Mouse (Mus musculus) hindlimb bud, embryonic 11.5 days (tissue): ENCODE measurements at regions not wholly inside any gene's neighbourhood (a gene's known extent, or its start where the extent isn't known, plus 50 kb on each side); places are given as distances from the start of the nearest gene placed in this dataset.

Experiments used
- DNase-seq: peaks from one replicate; pipeline ENCODE4 v3.0.0-alpha.2; 2012; ENCODE audit warnings: low read depth, low spot score; ENCODE audit errors: extremely low spot score

GRCm38 (mm10) chr15:51254143-51254542 is 2630.6 kb upstream of the Gm7489 start:
- DNase-seq, result no peak

DNA sequence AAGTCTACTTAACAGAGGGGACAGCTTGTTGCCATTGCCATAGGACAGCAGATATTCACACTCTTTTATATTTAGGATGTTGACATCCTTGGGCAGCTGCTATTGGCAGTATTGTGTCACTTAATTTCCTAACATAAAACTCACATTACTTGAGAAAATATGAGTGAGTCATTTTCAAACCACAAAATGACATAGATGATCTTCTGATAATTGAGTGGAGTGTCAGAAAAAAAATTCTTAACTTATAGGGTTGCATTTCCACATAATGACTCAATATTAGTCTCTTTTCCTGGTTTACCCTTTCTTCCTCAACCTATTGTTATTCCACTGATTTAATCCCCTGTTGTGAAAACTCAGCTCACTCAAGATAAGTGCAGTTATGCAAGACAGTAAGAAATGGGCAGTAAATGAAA is 2629.5 kb upstream of the Gm7489 start:
- no peak for DNase-seq

- DNase-seq, result no peak
These were observed 2628.0 kb upstream of the Gm7489 start for GRCm38 (mm10) chr15:51256681-51257080.

DNA sequence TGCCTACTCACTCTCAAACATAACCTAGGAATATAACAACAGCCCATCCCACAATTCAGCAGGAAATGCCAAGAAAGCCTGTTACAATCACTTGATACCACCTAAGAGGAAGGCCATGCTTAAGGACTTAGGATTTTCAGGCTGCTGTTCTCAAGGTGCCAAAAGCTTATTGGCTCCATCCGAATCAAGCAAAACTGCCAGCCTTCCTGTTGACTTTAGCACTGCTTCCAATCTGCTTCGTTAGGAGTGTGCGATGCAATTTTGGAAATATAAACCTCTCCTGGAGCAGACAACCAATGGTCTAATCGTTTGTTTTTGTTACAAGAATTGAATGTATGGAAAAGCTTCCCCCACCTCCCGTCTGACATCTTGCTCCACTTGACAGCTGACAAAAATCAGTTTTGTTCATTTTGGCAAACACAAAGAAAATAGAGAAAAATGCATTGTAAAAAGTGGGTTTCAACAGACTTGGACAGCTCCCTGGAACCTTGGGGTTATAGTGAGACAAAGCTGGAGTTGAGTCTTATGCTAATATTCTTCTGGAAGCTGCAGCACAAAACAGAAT is 2620.0 kb upstream of the Gm7489 start:
- no peak for DNase-seq

DNA sequence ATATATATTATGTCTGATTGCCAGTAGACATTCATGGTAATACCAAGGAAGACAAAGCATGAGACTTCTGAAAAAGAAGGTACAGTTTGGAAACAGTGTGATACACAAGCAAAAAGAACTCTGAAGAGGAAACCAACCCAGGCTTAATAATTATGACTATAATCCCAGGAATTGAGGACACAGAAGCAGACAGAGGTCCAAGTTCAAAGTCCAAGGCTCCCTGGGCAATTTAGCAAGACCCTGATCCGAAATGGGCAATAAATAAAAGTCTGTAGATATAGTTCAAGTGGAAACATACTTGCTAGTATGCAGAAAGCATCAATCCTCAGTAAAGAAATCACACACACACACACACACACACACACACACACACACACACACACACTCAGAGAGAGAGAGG is 2618.7 kb upstream of the Gm7489 start:
- no peak for DNase-seq

DNA sequence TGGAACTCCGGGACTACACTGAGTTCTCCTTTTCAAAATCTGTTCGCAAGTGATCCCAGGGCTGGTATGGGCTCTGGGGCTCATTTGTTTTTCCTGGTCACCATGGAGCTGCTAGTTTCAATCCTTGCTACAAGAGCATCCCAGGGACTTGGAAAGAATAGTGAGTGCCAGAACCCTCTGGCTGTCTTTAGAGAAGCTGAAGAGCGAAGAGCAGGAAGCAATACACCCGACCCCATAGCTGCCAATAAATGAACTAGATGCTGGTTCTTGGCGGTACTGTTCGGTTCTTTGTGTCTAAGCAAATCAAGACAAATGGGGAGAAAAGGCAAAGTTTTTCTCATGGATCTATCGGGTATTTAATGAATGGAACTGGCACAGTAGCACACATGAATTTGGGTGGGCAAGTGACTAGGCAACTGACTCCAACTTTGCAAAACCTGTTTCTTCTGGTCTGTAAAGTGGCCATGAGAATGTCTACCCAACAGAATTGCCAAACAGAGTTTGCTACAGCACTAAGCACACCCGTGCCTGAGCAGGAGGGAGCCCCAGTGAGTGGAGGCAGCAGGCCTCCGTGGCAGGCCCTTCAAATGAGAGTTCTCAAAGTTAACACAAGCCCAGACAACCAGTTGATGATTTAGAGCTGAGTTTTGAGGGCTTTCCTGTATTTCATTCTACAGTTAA is 2612.9 kb upstream of the Gm7489 start:
- no peak for DNase-seq

DNA sequence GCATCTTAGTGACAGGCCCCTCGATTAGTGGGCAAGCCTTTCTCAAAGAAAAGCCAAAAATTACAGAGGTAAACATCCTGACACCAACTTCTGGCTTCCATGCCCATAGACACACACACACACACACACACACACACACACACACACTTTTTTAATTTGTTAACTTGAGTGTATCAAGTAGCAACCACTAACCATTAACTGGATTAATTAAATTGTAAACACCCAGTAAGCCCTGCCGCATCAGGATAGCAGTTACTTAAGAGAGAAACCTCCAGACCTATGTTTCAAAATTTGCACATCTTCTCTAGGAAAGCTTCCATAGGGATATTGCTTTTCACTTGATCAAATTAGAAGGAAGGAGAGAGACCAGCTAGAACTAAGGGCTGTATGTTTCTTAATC is 2599.4 kb upstream of the Gm7489 start:
- DNase-seq, result no peak

DNA sequence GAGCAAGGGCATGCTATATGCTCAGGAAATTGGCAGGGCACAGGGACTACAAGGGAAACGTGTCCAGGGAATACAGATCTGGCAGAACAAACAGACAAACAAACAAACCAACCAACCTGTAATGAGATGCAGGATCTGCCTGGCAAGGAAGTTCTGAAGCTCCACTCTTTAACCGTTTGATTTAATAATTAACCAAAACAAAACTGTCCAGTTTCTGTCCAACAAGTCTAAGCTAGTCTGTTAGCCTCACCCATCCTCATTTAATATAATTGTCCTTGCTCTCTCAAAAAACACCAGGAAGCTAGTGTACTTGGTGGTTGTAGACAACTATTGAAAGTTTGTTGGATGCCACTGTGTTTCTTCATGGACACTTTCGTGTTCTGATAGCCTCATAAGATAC is 2598.4 kb upstream of the Gm7489 start:
- no peak for DNase-seq

DNA sequence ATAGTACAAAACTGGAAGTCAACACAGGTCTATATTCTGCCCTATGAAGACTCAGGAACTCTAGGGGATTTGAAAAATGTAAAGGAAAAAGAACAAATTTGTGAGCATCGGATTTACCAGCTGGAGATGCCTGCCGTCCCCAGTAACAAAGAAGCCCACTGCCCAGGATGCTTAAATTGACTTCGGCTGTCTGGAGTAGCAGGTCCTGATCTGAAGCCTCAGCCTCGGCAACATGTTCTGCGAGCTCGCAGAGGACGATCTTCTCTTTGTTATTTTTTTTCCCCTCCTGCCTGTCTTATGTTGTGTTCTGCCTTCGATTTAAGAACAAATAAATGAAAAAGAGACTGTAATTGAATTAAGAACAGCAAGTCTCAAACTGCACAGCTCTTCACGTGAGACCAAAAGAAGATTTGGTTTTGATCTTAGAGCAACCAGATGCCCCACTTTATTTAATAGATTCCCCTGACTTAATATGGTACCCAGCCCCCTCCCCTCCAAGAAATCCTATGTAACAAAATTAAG is 2595.7 kb upstream of the Gm7489 start:
- no peak for DNase-seq

- no peak for DNase-seq
These were observed 2594.8 kb upstream of the Gm7489 start for GRCm38 (mm10) chr15:51289916-51290315.

DNA sequence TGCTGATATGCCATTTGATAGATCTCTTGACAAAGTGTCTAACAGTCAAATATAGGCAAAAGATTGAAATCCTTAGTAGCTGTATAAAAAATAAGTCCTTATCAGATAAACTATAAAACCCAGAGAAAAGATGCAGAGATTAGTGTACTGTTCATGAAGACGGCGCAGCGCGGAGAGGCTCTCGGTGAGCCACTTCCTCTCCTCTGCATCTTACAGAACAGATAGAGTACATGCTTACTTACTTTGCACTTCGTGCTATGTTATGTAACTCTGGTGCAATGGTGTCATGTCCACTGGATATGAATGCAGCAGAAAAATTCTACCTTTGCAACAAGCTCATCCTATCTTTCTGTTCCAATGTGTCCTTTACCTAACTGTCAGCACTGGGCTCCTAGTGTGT is 2593.5 kb upstream of the Gm7489 start:
- no peak for DNase-seq

GRCm38 (mm10) chr15:51296841-51297240 is 2587.9 kb upstream of the Gm7489 start:
- no peak for DNase-seq

DNA sequence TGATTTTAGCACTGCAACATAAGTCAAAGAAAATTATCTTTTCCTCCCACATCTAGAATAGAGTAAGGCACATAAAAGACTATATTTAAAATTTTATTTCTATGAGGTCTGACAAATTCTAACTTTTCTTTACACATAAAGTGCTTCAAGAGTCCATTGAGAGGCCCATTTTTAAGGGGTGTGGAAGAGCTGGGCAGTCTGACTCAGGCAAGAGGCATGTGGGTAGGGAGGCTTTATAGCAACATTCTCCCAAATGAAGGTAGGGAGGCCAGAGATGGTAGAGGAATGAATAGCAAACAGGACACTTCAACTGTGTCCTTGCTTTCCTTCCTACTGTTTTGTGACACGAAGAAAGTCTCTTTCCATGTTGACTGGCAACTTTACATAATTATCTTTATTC is 2566.6 kb upstream of the Gm7489 start:
- DNase-seq, result no peak

DNA sequence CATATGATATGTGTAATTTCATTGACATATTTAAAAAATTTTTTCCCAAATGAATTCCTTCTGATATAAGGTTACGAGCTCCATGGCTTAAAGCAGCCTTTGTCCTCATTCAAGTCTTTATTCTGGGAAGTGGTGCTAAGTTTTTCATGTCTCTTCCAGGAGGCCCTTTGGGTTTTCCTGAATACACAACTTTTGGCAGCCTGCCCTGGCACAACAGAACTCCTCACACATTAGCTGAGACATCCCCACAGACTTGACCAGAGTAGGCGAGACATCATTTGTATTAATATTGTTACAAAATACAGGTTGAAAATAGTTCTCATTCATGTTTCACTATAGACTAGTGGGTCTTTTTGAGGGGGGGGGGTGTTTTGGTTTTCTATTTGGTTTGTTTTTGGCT is 2565.9 kb upstream of the Gm7489 start:
- DNase-seq, result no peak

GRCm38 (mm10) chr15:51320366-51320894 is 2564.3 kb upstream of the Gm7489 start:
- DNase-seq, result no peak

- no peak for DNase-seq
These were observed 2561.4 kb upstream of the Gm7489 start for GRCm38 (mm10) chr15:51323284-51323683.

- no peak for DNase-seq
These were observed 2560.5 kb upstream of the Gm7489 start for GRCm38 (mm10) chr15:51324211-51324610.

DNA sequence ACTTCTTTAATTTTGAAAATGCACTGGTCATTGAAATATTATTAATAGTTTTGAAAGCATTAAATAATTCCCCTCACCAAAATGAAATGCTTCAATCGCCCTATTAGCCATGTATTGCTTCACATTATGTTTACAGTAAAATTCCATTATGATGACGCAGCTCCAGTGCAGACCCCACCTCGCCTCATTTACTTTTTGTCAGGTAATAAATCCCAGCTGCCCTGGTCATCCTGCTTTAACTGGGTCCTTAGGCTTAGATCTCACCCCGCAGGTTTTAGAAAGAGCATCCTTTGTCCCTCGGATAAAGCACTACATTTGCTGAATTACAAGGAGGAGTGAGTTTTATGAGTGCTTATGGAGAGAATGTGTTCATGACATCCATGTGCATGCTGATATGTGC is 2557.0 kb upstream of the Gm7489 start:
- no peak for DNase-seq

DNA sequence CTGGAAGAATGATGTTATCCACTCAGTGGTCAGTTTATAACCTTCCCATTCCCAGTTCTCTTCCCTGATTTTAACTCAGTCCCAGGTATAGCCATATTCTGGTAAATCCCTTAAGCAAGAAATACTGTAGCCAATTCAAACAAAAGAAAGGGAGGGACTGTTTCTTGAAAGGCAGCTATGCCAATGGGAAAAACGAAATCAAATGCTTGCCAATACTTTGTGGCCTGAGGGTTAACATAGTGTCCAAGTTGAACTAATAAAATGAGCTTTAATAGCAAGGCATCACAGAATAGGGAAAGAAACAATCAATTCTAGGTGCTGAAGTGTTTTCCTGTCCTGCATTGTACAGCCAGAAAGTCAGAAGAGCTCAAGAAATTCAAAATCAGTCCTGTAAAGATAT is 2548.3 kb upstream of the Gm7489 start:
- no peak for DNase-seq

DNA sequence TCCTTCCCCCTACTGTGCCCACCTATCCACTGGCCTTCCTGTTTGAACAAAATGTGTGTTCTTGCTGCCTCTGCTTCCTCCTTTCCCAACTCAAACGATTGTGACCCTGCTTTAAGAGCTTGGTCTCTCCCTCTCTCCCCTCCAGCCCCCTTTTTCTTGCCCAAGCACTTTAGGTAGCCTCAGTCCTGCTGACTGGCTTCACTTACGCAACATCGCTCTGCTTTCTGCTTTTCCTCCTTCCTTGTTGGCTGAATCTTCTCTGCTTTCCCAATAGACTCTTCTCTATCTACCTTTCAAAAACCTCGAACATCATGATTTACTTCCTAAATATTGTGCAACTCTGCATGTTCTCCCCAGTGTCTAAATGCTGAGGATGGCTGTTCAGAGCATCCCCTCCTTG is 2538.4 kb upstream of the Gm7489 start:
- no peak for DNase-seq

DNA sequence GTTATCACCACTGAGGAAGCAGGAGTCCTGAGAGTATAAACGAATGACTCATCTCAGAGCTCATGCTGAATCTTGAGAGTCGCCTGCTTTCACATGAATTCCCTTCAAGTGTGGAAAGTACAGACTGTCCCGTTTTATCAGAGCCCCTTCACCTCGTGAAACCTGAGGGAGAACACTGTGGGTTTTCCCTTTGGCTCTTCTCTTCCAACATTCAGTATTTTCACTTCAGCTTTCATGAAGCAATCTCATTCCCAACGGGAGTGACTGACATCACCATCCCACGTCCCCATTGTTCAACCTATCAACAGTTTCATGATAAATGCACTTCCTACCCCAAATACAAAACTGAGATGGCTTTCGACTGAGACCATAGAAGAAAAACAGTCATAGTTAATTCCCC is 2521.3 kb upstream of the Gm7489 start:
- no peak for DNase-seq

DNA sequence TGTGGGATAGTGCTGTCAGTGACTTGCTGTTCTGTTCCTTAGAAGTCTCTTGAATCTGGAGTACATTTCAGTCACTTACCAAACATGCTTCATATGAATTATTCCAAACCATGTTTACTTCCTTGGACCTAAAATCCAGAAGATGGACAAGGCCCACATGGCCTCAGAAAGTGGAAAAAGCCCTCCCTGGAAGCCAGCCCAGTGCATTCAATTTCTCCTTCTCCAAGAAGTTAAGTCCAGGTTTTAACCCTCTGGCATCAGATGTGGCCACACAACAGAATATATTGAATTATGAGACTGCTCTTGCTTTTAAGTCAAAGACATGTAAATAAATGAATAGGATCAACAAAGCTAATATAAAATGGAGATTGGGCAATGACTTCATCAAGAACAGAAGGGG is 2513.5 kb upstream of the Gm7489 start:
- no peak for DNase-seq

GRCm38 (mm10) chr15:51390383-51390782 is 2494.3 kb upstream of the Gm7489 start:
- DNase-seq, result no peak
